Mouse (Mus musculus) hindbrain, postnatal 0 days (tissue): ENCODE measurements around the gene Cp. TPM values are rescaled to one million over a fixed set of nuclear protein-coding genes. Genes with fewer than 3 reads are reported as not detected.

Experiments used
- ATAC-seq: fragments of 200-750 bp; cut with Nextera tagmentation; 2 replicates; pipeline ENCODE4 v1.8.0; 2017; ENCODE audit warnings: mild to moderate bottlenecking, moderate TSS enrichment, moderate library complexity
- DNase-seq: peaks from one replicate; pipeline ENCODE4 v3.0.0-alpha.2; 2015; ENCODE audit warnings: low spot score
- H3K27ac ChIP-seq: fragments of 300-500 bp; sonication (generic); 2 replicates; pipeline ENCODE4 v1.5.1; 2014; ENCODE audit warnings: mild to moderate bottlenecking
- H3K27me3 ChIP-seq: fragments of 300-500 bp; sonication (generic); 2 replicates; pipeline ENCODE4 v1.6.1; 2014; ENCODE audit warnings: low read length, mixed read lengths; ENCODE audit not compliant: insufficient read depth
- H3K36me3 ChIP-seq: fragments of 300-500 bp; sonication (generic); 2 replicates; pipeline ENCODE4 v1.6.1; 2014; ENCODE audit warnings: low read length, mixed read lengths; ENCODE audit not compliant: insufficient read depth
- H3K4me1 ChIP-seq: fragments of 300-500 bp; sonication (generic); 2 replicates; pipeline ENCODE4 v1.6.1; 2014; ENCODE audit warnings: antibody characterized with exemption, low read length, mixed read lengths; ENCODE audit not compliant: insufficient read depth
- H3K4me2 ChIP-seq: fragments of 300-500 bp; sonication (generic); 2 replicates; pipeline ENCODE4 v1.6.1; 2014; ENCODE audit warnings: low read depth, mild to moderate bottlenecking, low read length, moderate library complexity, mixed read lengths
- H3K4me3 ChIP-seq: fragments of 300-500 bp; sonication (generic); 2 replicates; pipeline ENCODE4 v1.5.1; 2014; ENCODE audit warnings: low read length
- H3K9ac ChIP-seq: fragments of 300-500 bp; sonication (generic); replicated peaks from 2 replicates; pipeline ENCODE4 v1.6.1; 2014; ENCODE audit warnings: mild to moderate bottlenecking, low read length, moderate library complexity, mixed read lengths
- H3K9me3 ChIP-seq: fragments of 300-500 bp; sonication (generic); 2 replicates; pipeline ENCODE4 v1.6.1; 2016; ENCODE audit warnings: low read length, mixed read lengths
- CTCF ChIP-seq: IDR thresholded peaks from 2 replicates; pipeline ENCODE4 v1.5.1; 2016; ENCODE audit warnings: antibody characterized with exemption, control low read depth, low read depth
- WGBS: fragments of 180-500 bp; shearing (Covaris S2); extraction: QIAGEN DNeasy Blood & Tissue Kit; methylation state at CpG from one replicate; pipeline ENCODE4 v1.1.7; 2014; 5-methylcytosine and 5-hydroxymethylcytosine counted together
- polyA plus RNA-seq: library from polyadenylated mRNA; unstranded; fragments of >200 nt; fragmentation: Nextera tagmentation; extraction: Ambion mirVana; gene quantifications from 2 replicates; pipeline ENCODE4 v1.2.1, GENCODE M21; 2015
- total RNA-seq: library from RNA; depleted of rRNA; stranded (reverse); fragments of >200 nt; gene quantifications from 2 replicates; pipeline ENCODE4 v1.2.3, GENCODE M21; 2014

Cp gene
- total and polyA plus RNA-seq, 2 experiments from 2014 or later = 18.7 to 19.1 TPM

DNA sequence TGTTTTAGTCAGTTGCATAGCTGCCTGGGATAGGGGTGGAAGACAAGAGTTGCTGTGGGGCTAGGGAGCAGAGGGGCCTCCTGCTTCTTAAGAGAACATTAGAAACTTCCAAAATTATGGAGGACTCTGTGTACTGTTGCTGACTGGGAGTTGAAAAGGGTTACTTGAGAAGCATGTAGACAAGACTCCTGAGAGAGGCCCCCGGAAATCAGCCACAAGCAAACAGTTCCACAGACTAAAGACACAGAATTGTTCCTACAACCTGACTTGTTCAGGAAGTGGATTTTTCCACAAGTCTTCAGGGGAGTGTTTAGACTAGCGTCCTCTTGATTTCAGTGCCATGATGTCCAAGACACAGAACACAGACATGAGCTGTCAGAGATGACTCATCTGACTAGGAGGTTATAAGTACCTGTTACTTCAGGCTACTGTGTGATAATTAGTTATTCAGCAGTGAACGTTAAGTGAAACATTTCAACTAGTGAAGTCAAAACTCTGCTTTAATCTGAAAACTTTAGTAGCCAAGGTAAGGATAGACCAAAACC, 3.8 kb downstream of the Cp start:
- WGBS = 51% methylated on average over 3 of the region's 3 CpGs
- Histone ChIP-seq H3K4me1 (no peaks in the 10 kb centered on the region), H3K4me2 (no peak overlapping the region), H3K9me3 (no peaks in the 10 kb centered on the region), H3K27ac (no peak overlapping the region), H3K9ac (no peak overlapping the region), H3K4me3 (no peak overlapping the region), H3K36me3 (no peaks in the 10 kb centered on the region), H3K27me3 (no peaks in the 10 kb centered on the region)
- DNase-seq (no peak), ATAC-seq (0 out of 2 replicates have a peak, but pooled peaks have one; percentile 18)
- TF ChIP-seq CTCF = no peak

- no peak overlapping the region for H3K27ac ChIP-seq
- no peaks in the 10 kb centered on the region for H3K9me3 ChIP-seq
- no peak overlapping the region for H3K4me3 ChIP-seq
- no peak for DNase-seq
- no peaks in the 10 kb centered on the region for H3K4me1 ChIP-seq
- no peaks in the 10 kb centered on the region for H3K36me3 ChIP-seq
- H3K4me2 ChIP-seq = no peak overlapping the region
- 82% methylated on average over 2 of the region's 2 CpGs for WGBS
- no peak for TF ChIP-seq CTCF
- H3K27me3 ChIP-seq = no peaks in the 10 kb centered on the region
- no peak overlapping the region for H3K9ac ChIP-seq
- ATAC-seq = no peak
Measured at GRCm38 (mm10) chr3:19961341-19961740, 4.5 kb downstream of the Cp start.

- no peak for TF ChIP-seq CTCF
- H3K36me3 ChIP-seq = no peaks in the 10 kb centered on the region
- 90% methylated on average over 3 of the region's 3 CpGs for WGBS
Measured at GRCm38 (mm10) chr3:19962769-19963513, 6.1 kb downstream of the Cp start.

GRCm38 (mm10) chr3:19964625-19965188, 7.9 kb downstream of the Cp start:
- no peaks in the 10 kb centered on the region for H3K9me3 ChIP-seq
- no peaks in the 10 kb centered on the region for H3K4me1 ChIP-seq
- no peak overlapping the region for H3K9ac ChIP-seq
- H3K36me3 ChIP-seq = no peaks in the 10 kb centered on the region
- DNase-seq (no peak), ATAC-seq (no peak)
- no peak overlapping the region for H3K27ac ChIP-seq
- 85% methylated on average over 2 of the region's 2 CpGs for WGBS
- no peak for TF ChIP-seq CTCF
- H3K4me2 ChIP-seq = no peak overlapping the region
- H3K4me3 ChIP-seq = no peak overlapping the region
- no peaks in the 10 kb centered on the region for H3K27me3 ChIP-seq

More at GRCm38 (mm10) chr3:19962769-19963513, 6.1 kb downstream of the Cp start:
- ATAC-seq (no peak), DNase-seq (no peak)
- Histone ChIP-seq H3K27ac (no peak overlapping the region), H3K9ac (no peak overlapping the region), H3K4me3 (no peak overlapping the region), H3K9me3 (no peaks in the 10 kb centered on the region), H3K4me1 (no peaks in the 10 kb centered on the region), H3K27me3 (no peaks in the 10 kb centered on the region), H3K4me2 (no peak overlapping the region)

DNA sequence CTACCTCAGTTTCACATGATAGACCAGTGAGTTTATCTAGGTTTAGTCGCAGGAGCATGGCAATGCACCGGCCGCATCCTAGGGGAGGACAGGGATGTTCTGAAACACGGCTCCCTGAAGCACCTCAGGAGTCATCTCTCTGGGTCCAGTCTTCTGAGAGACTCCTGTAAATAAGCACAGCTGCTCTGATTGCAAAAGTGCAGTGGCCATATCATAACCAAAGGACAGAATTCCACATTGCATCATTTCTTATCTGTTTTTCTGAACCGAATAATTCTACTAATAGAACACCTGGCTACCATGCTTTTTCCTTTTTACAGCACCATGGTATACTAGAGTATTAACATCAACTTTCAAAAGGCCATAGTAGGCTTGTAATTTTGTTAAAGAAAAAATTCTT, 8.4 kb downstream of the Cp start:
- TF ChIP-seq CTCF = no peak

DNA sequence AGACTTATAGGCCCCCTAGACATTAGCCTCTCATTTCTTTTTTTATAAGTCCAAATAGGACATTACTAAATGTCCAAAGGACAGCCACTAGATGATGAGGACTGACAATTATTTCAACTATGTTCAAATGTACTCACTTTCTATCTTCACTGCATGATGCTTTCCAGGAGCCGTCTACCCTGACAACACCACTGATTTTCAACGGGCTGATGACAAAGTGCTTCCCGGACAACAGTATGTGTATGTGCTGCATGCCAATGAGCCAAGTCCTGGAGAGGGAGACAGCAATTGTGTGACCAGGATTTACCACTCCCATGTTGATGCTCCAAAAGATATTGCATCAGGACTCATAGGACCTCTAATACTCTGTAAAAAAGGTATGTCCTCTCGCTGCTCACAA, 9.2 kb downstream of the Cp start:
- ATAC-seq (no peak), DNase-seq (no peak)
- WGBS = 45% methylated on average over 4 of the region's 4 CpGs
- no peak for TF ChIP-seq CTCF
- no peak overlapping the region for H3K27ac ChIP-seq
- H3K36me3 ChIP-seq = no peaks in the 10 kb centered on the region
- no peak overlapping the region for H3K9ac ChIP-seq
- no peaks in the 10 kb centered on the region for H3K27me3 ChIP-seq
- no peaks in the 10 kb centered on the region for H3K9me3 ChIP-seq
- no peak overlapping the region for H3K4me3 ChIP-seq
- H3K4me1 ChIP-seq = no peaks in the 10 kb centered on the region
- H3K4me2 ChIP-seq = no peak overlapping the region

More for the DNA sequence above, 8.4 kb downstream of the Cp start:
- no peak overlapping the region for H3K9ac ChIP-seq
- no peak for DNase-seq
- H3K27ac ChIP-seq = no peak overlapping the region
- no peak overlapping the region for H3K4me3 ChIP-seq
- no peaks in the 10 kb centered on the region for H3K4me1 ChIP-seq
- no peaks in the 10 kb centered on the region for H3K9me3 ChIP-seq
- WGBS = 93% methylated on average over 5 of the region's 5 CpGs
- no peaks in the 10 kb centered on the region for H3K27me3 ChIP-seq
- H3K4me2 ChIP-seq = no peak overlapping the region
- no peak for ATAC-seq
- H3K36me3 ChIP-seq = no peaks in the 10 kb centered on the region

DNA sequence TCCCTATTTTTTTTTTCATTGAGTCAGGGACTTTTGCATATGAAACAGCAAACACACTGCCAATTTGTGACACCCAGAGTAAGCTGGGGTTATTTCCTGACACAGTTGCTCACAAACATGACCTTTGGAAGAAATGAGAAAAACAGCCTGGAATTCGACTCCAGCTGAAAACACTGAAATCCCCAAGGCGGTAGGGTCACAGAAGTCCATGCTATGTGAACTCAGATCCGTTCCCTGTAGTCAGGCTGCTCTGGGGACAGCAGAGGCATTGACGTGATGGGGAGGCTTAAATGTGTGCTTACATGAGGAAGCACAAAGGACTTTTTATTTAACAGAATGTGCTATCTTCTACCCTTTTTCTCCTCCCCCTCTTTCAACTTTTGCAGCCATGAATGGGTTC, 21.6 kb downstream of the Cp start:
- WGBS = 53% methylated on average over 4 of the region's 4 CpGs
- Histone ChIP-seq H3K36me3 (no peaks in the 10 kb centered on the region), H3K27me3 (no peaks in the 10 kb centered on the region), H3K4me1 (no peaks in the 10 kb centered on the region), H3K9ac (no peak overlapping the region), H3K4me2 (no peak overlapping the region), H3K9me3 (no peaks in the 10 kb centered on the region), H3K4me3 (no peak overlapping the region), H3K27ac (no peak overlapping the region)
- no peak for DNase-seq
- no peak for ATAC-seq
- no peak for TF ChIP-seq CTCF
